Mouse (Mus musculus) forebrain, embryonic 15.5 days (tissue): Measurements from ENCODE around the gene Lrtm2. TPM values are rescaled to one million over a fixed set of nuclear protein-coding genes. Genes with fewer than 3 reads are reported as not detected.

Experiments
- ATAC-seq: fragments of 200-750 bp; cut with Nextera tagmentation; replicated peaks from 2 replicates; pipeline ENCODE4 v1.8.0; 2017; ENCODE audit warnings: mild to moderate bottlenecking, moderate TSS enrichment, moderate library complexity
- H3K27ac ChIP-seq: fragments of 300-500 bp; sonication (generic); replicated peaks from 2 replicates; pipeline ENCODE4 v1.5.1; 2015; ENCODE audit warnings: mild to moderate bottlenecking, inconsistent platforms
- H3K27me3 ChIP-seq: fragments of 300-500 bp; sonication (generic); 2 replicates; pipeline ENCODE4 v1.6.1; 2015; ENCODE audit warnings: inconsistent platforms
- H3K36me3 ChIP-seq: fragments of 300-500 bp; sonication (generic); 2 replicates; pipeline ENCODE4 v1.6.1; 2015; ENCODE audit warnings: mild to moderate bottlenecking, inconsistent platforms
- H3K4me1 ChIP-seq: fragments of 300-500 bp; sonication (generic); 2 replicates; pipeline ENCODE4 v1.6.1; 2015; ENCODE audit warnings: inconsistent platforms
- H3K4me2 ChIP-seq: fragments of 300-500 bp; sonication (generic); replicated peaks from 2 replicates; pipeline ENCODE4 v1.6.1; 2015; ENCODE audit warnings: mild to moderate bottlenecking, inconsistent platforms
- H3K4me3 ChIP-seq: fragments of 300-500 bp; sonication (generic); 2 replicates; pipeline ENCODE4 v1.5.1; 2015; ENCODE audit warnings: mild to moderate bottlenecking, inconsistent platforms
- H3K9ac ChIP-seq: fragments of 300-500 bp; sonication (generic); replicated peaks from 2 replicates; pipeline ENCODE4 v1.6.1; 2015; ENCODE audit warnings: mild to moderate bottlenecking, inconsistent platforms
- H3K9me3 ChIP-seq: fragments of 300-500 bp; sonication (generic); 2 replicates; pipeline ENCODE4 v1.6.1; 2016; ENCODE audit warnings: inconsistent platforms
- WGBS: fragments of 180-500 bp; shearing (Covaris S2); methylation state at CpG from one replicate; pipeline ENCODE4 v1.1.7; 2015; ENCODE audit warnings: mixed read lengths; 5-methylcytosine and 5-hydroxymethylcytosine counted together
- polyA plus RNA-seq: library from polyadenylated mRNA; unstranded; fragments of >200 nt; fragmentation: Nextera tagmentation; extraction: Ambion mirVana; gene quantifications from 2 replicates; pipeline ENCODE4 v1.2.1, GENCODE M21; 2015

Gene Lrtm2
- polyA plus RNA-seq, 1 experiment from 2014 or later: 3.7 TPM

DNA sequence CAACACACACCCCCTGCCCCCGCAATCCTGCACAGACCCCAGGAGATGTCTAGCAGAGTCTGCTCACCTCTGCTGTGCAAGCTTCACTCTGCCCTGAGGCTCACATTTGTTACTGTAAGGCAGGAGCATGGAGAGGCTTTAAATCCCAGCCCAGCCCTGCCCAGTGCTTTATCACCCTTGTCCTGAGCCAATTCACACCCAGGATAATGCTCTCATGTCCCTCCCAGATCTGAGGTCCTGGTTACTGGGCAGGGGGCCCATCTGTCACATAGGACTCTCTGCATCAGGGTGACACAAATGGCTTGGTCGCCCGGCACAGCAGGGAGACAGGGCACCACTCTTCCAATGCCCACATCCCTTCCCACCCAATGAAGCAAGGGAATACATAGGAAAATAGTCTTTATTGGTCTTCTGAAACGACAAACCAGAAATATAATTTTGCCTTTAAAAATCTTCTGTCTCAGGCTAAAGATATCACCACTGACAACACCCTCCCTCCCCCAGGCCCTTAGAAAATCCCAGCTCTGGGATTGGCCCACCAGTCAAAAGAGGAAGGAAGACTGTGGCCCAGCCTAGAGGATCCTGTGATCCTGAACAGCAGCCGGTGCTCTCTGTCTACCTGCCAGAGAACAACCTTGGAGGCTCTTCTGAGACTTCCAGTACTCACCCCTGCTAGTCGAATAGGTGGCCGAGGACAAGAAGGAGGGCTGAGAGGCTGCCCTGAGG, 15.7 kb downstream of the Lrtm2 start:
- no peak overlapping the region for H3K9ac ChIP-seq
- H3K4me1 ChIP-seq: peaks cover 20% of the 10 kb centered on the region
- WGBS: 67% methylated on average over 7 of the region's 7 CpGs
- H3K27ac ChIP-seq: no peak overlapping the region
- no peak overlapping the region for H3K4me3 ChIP-seq
- H3K9me3 ChIP-seq: no peaks in the 10 kb centered on the region
- no peaks in the 10 kb centered on the region for H3K27me3 ChIP-seq
- no peak for ATAC-seq
- no peak overlapping the region for H3K4me2 ChIP-seq
- no peaks in the 10 kb centered on the region for H3K36me3 ChIP-seq

GRCm38 (mm10) chr6:119313588-119314375, 16.8 kb downstream of the Lrtm2 start:
- no peak overlapping the region for H3K9ac ChIP-seq
- no peaks in the 10 kb centered on the region for H3K9me3 ChIP-seq
- H3K4me3 ChIP-seq: no peak overlapping the region
- no peak overlapping the region for H3K4me2 ChIP-seq
- no peaks in the 10 kb centered on the region for H3K27me3 ChIP-seq
- no peaks in the 10 kb centered on the region for H3K36me3 ChIP-seq
- H3K4me1 ChIP-seq: peaks cover 20% of the 10 kb centered on the region
- ATAC-seq: peak; percentile 73
- WGBS: 50% methylated on average over 14 of the region's 14 CpGs
- H3K27ac ChIP-seq: peak overlapping the region; percentile 46

DNA sequence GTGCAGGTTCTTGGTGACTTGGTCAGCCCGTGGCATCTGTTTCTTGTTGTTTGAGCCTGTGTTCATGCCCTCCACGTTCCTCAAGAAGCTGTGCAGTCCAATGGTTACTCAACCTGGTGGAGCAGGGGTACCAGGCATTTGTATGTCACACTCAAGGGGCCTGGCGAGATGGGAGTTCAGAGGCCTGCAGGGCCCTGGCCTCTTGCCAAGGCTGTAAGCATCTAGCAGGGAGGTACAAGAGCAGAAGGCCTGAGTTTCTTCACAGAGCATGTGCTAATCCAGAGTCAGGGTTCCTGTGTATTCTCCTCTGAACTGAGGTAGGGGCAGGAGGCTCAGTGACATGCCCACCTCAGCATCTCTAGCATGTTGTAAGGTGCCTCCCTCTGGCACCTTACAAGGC, 17.5 kb downstream of the Lrtm2 start:
- no peak for ATAC-seq
- Histone ChIP-seq H3K4me2 (no peak overlapping the region), H3K9me3 (no peaks in the 10 kb centered on the region), H3K9ac (no peak overlapping the region), H3K27ac (peak overlapping the region; percentile 46), H3K27me3 (no peaks in the 10 kb centered on the region), H3K36me3 (no peaks in the 10 kb centered on the region), H3K4me3 (no peak overlapping the region), H3K4me1 (peaks cover 15% of the 10 kb centered on the region)
- WGBS: 62% methylated on average over 3 of the region's 3 CpGs

- H3K9me3 ChIP-seq: no peaks in the 10 kb centered on the region
- H3K36me3 ChIP-seq: no peaks in the 10 kb centered on the region
- no peak overlapping the region for H3K4me3 ChIP-seq
- ATAC-seq: no peak
- H3K4me1 ChIP-seq: peaks cover 15% of the 10 kb centered on the region
- no peak overlapping the region for H3K9ac ChIP-seq
- 84% methylated on average over 6 of the region's 6 CpGs for WGBS
- H3K27ac ChIP-seq: no peak overlapping the region
- no peaks in the 10 kb centered on the region for H3K27me3 ChIP-seq
- H3K4me2 ChIP-seq: no peak overlapping the region
Measured at GRCm38 (mm10) chr6:119312381-119312780, 18.2 kb downstream of the Lrtm2 start.

- Histone ChIP-seq H3K36me3 (no peaks in the 10 kb centered on the region), H3K9me3 (no peaks in the 10 kb centered on the region), H3K9ac (no peak overlapping the region), H3K4me3 (no peak overlapping the region), H3K27ac (no peak overlapping the region), H3K4me1 (peaks cover 15% of the 10 kb centered on the region), H3K27me3 (no peaks in the 10 kb centered on the region), H3K4me2 (no peak overlapping the region)
- no peak for ATAC-seq
- WGBS: 63% methylated on average over 9 of the region's 9 CpGs
Measured at GRCm38 (mm10) chr6:119310176-119310575, 20.4 kb downstream of the Lrtm2 start.

GRCm38 (mm10) chr6:119307867-119308413, 22.6 kb downstream of the Lrtm2 start:
- WGBS: 43% methylated on average over 10 of the region's 10 CpGs
- Histone ChIP-seq H3K27ac (no peak overlapping the region), H3K9me3 (no peaks in the 10 kb centered on the region), H3K4me1 (peaks cover 3% of the 10 kb centered on the region), H3K27me3 (no peaks in the 10 kb centered on the region), H3K9ac (no peak overlapping the region), H3K4me3 (no peak overlapping the region), H3K4me2 (no peak overlapping the region), H3K36me3 (no peaks in the 10 kb centered on the region)
- no peak for ATAC-seq

- ATAC-seq: no peak
- H3K4me3 ChIP-seq: no peak overlapping the region
- no peaks in the 10 kb centered on the region for H3K4me1 ChIP-seq
- WGBS: 94% methylated on average over 6 of the region's 6 CpGs
- H3K27me3 ChIP-seq: no peaks in the 10 kb centered on the region
- no peaks in the 10 kb centered on the region for H3K36me3 ChIP-seq
- H3K27ac ChIP-seq: no peak overlapping the region
- no peaks in the 10 kb centered on the region for H3K9me3 ChIP-seq
- no peak overlapping the region for H3K4me2 ChIP-seq
- H3K9ac ChIP-seq: no peak overlapping the region
Measured at GRCm38 (mm10) chr6:119303331-119303730, 27.2 kb downstream of the Lrtm2 start.

DNA sequence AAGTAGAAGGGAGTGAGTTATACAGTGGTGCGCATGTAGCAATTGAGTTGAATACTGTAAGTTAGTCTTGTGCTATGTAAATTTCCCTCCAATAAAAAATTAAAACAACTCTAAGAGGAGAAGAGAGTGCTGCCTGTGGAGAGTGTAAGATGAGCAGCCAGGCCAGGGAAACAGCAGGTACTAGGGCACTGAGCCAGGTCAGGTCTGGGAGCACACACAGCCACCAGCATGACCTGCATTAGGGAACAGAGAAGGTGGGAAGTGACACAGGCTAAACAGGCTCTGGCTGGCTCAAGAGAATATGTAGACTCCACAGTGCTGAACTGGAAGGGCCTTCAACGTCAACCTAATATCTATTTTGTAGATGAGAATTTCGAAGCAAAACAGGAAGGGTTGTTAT, 29.3 kb downstream of the Lrtm2 start:
- ATAC-seq: no peak
- no peak overlapping the region for H3K27ac ChIP-seq
- H3K4me1 ChIP-seq: no peaks in the 10 kb centered on the region
- H3K4me2 ChIP-seq: no peak overlapping the region
- H3K9me3 ChIP-seq: no peaks in the 10 kb centered on the region
- H3K36me3 ChIP-seq: no peaks in the 10 kb centered on the region
- WGBS: 85% methylated on average over 3 of the region's 3 CpGs
- H3K9ac ChIP-seq: no peak overlapping the region
- H3K27me3 ChIP-seq: no peaks in the 10 kb centered on the region
- no peak overlapping the region for H3K4me3 ChIP-seq

DNA sequence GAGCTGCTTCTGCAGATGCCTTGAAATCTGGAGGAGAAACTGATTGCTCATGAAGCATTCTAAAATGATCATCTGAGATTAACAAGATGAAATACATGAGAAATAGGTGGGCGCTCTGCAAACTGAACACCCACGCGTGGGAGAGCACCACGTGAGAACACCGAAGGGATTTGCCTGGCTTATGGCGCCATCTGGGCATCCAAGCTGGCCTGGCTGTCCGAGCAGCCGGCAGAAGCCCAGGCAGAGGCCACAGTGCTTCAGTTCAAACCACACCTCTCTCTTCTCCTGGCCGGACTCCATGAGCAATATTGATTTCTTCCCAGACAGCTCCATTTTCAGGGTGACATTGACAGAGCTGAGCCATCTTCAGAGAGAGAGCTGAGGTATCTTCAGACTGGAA, 49.8 kb downstream of the Lrtm2 start:
- H3K27me3 ChIP-seq: no peaks in the 10 kb centered on the region
- no peak for ATAC-seq

DNA sequence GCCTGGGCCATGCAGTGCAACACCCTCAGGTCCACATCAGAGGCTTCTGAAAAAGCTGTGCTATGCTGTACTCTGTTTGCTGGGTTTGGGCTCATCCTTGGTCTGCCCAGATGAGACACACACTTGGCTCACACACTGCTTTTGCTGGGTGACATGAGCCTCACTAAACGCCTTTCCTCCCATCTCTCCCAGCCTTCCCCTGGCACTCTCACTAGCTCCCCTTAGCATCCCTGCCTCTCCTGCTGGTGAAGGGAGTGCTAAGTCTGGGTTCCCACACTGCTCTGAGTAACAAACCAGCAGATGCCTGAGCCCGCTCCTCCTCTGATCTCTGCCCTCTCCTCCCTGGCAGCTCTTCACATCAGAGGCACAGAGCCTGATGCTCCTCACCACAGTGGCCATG, 53.9 kb downstream of the Lrtm2 start:
- Histone ChIP-seq H3K9ac (no peak overlapping the region), H3K27ac (no peak overlapping the region), H3K4me2 (no peak overlapping the region), H3K9me3 (no peaks in the 10 kb centered on the region), H3K4me3 (no peak overlapping the region), H3K4me1 (no peaks in the 10 kb centered on the region), H3K27me3 (no peaks in the 10 kb centered on the region), H3K36me3 (no peaks in the 10 kb centered on the region)
- no peak for ATAC-seq
- 80% methylated on average over 2 of the region's 2 CpGs for WGBS

More for the DNA sequence above, 49.8 kb downstream of the Lrtm2 start:
- no peaks in the 10 kb centered on the region for H3K9me3 ChIP-seq
- no peaks in the 10 kb centered on the region for H3K4me1 ChIP-seq
- no peaks in the 10 kb centered on the region for H3K36me3 ChIP-seq
- no peak overlapping the region for H3K4me3 ChIP-seq
- WGBS: 71% methylated on average over 9 of the region's 9 CpGs
- no peak overlapping the region for H3K9ac ChIP-seq
- H3K27ac ChIP-seq: no peak overlapping the region
- no peak overlapping the region for H3K4me2 ChIP-seq
